Mouse (Mus musculus) kidney, postnatal 25 days (tissue): Measurements from ENCODE around the gene Ablim2.

ENCODE experiments used
- DNase-seq, 2 experiments: peaks; one replicate each; pipeline ENCODE4 v3.0.0; 2021; ENCODE audit warnings: mixed read lengths in 2 of 2

Gene Ablim2

DNA sequence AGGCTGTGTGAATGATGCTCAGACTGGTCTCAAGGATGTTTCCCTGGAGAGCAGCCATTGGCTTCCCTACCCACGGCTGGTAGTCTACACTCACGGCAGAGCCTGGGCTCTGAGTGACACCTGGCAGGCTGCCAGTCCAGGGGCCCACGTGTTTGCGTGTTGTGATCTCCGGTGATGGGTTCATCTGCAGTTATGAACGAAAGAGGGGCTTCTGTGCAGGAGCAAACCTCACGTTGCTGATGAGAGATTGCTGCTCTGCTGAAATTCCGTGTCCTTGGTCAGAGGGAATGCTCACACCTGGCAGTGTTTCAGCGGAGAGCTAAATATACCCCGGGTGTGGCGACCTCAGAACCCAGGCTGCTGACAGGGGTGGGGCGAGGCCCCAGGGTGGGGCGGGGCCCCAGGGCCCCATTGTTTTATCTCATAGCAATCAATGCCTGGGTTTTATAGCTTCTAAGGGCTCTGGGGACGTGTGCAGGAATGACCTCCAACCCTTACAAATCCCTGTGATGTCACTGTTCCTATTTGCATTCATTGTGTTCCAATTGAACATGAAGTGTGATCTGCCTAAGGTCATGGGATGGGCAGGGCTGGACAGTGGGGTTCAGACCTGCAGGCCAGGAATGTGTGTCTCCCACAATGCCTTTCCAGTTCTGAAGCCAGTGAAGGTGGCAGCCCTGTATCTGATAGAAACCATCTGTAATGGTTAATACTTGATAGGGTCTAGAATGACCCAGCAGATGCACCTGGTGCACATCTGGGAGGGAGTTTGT lies 13.4 kb downstream of the Ablim2 start:
- DNase-seq = no peak

DNA sequence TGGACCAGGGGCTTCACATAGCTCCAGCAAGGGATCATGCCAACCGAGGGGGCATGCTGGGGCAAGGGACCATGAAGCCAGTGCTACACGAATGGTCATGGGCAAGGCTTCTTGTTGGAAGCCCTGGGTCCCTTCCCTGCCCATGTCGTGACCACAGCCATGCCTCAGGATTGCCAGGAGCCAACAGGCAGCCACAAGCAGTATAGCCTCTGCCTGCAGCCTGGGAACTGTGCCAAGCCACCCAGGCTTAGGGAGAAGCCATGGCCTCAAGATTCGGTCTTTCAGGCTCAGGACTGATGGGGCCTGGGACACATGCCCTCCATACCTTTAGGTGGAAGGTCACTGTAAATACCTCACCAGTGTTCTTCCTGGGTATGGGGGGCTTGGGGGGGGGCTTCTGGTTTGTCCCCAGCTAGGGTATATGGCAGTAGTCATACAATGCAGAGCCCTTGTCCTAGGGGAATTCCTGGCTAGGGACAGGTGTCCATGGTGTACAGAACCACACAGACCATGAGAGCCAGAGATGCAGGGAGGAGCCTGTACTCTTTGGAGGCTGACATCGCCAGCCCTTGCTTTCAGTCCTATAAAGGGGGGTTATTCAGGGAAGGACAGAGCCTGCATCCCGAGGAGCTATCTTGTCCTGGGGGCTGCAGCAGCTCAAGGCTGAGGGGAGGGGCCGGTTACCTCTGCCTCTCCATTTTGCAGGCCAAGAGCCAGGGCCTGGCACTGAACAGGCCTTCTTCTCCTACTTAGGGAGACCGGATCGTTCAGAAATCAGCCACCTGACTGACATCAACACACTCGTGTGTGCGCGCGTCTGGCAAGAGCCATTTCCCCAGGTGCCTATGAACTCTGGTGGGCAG lies 15.8 kb downstream of the Ablim2 start:
- peak; percentile 55 for DNase-seq

DNA sequence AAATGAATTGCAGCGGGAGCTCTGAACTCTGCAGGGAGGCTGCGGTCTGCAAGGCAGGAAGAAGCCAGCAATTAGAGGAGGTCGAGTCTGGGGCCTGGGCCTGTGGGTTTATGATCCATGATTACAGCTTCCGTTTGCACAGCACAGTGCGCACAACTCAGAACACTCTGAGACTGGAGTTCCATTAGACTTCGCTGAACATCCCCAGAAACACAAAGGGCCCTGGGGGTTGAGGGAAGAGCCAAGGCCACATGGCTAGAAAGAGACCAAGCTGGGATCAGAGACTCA lies 16.4 kb downstream of the Ablim2 start:
- peak in 1 of 2 experiments; percentile 6 for DNase-seq

DNA sequence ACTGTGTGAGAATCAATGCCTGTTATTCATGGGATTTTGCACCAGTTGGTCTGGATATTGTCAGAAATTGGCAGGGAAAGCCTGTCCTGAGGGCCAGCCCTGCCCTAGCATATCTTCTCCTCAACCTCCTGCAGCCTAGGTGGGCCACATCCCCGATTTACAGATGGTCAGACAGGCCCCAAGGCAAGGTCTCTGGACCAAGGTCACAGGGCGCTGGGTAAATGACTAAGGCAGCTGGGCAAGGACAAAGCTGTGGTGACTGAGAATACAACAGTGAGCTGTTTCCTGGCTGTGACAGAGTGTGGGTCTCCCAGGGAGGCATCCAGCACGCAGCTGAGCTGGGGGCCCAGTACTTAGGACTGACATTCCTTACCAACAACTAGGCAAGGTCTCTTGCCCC lies 23.4 kb downstream of the Ablim2 start:
- DNase-seq = no peak

DNA sequence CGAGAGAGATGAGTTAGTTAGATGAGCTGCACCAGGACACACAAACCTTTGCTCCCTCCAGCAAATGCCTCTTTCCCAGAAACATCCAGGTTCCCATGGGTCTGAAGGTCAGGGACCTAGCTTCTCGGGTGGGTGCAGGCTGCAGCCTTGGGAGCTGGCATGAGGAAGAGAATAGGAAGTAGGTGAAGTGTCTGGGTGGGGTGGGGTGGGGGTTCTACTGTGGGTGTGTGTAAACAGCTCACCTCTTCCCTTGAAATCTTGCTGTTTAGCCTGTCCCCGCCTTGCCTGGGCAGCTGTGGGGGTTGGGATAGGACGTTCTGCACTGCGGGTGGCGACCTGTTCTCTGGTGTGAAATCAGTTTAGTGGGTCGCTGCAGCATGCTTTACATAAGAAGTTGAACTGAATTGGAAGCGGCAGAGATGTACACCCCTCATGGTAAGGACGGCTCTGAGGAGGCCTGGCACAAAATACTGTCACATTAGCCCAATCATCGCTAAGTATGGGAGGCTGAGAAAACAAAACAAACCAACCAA lies 25.0 kb downstream of the Ablim2 start:
- no peak for DNase-seq

DNA sequence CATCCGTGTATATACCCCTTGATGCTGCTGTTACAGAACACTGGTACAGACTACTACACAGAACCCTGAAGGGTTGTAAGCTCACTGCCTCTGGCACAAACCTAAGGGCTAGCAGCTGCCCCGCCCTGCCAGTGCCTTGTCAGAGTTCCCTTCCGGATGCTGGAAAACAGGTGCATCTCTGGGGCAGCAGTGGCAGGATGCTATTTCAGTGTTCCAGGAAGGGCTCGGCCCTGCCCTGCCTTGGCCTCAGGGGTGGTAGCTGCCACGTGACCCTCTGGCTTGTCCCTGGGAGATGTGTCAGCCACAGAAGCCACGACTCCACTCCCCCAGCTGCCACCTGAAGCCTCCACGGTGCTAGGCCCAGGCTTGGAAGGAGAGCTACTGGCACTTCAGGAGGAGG lies 28.2 kb downstream of the Ablim2 start:
- DNase-seq = peak in 1 of 2 experiments; percentile 40

DNA sequence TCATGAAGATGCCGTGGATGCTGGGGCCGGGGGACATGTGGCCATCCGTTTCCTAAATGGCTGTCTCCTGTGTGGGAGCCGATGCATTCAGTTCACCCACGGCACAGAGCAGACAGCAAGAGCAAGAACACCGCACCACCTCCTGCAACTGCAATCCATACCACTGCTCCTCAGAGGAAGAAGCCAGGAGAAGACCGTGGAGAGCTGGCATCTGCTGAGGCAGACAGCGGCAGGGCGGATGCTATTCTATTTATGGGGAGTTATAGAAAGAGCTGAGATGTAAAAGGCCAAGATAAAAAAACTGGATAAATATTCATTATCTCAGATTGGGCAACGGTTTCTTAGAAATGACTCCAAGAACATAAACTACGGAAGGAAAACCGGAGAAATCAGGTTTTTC lies 30.2 kb downstream of the Ablim2 start:
- DNase-seq = no peak

DNA sequence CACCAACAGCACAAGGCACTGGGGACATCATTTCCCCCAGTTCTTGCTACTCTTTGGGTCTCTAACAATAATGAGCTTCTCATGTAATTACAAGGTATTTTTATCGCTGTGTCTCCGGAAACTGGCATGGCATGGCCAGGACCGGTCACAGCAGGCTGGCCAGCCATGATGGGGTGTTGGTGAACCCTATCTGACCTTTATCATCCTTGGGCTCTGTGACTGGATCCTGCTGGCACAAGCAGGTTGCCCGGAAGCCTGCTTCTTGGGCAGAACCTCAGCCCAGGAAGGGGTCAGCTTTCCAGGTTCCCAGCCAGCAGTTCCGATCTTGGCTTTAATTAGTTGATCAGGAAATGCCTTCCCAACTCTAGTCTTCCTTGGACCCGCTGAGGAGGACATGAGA lies 31.0 kb downstream of the Ablim2 start:
- peak in 1 of 2 experiments; percentile 3 for DNase-seq

DNA sequence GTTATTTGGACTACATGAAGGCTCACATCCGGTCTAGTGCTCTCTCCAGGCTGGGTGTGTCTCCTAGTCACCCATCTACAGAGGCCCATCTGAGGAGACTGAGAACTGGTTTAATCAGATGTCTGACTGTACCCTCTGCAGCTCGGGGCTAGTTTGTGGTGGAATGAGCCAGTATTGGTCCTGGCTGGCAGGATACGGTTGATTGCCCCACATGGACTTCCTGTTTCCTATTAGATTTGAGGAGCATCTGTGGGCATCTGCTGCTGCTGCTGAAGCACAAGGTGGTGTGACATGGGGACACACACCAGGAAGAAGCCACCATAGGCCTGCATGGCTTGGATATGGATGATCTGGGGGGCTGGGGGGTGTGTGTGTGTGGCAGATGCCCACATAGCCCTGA lies 32.0 kb downstream of the Ablim2 start:
- DNase-seq = no peak

DNA sequence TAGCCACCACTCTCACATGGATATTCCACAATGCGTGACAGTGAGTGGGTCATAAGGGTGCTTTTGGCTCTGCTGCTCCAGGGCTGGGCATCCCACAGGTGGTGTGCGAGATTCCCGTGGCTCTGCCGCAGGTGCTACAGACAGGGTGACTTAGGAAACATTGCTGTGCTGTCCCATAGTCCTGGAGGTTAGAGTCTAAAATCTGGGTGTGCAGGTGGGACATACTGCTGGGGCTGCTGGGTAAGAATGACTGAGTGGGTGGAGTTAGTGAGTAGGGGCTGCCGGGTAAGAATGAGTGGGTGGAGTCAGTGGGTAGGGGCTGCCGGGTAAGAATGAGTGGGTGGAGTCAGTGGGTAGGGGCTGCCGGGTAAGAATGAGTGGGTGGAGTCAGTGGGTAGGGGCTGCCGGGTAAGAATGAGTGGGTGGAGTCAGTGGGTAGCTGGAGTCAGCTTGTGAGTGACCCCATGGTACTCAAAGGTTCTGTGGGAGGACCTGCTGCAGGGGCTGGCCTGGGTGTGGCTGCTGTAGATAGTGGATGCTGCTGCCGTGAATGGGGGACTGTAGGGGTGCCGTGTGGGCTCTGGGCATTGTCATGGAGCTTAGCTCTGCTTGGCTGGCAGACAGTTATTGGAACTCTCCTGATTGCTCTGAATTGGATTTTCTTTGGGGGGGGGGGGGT lies 32.8 kb downstream of the Ablim2 start:
- DNase-seq = no peak

DNA sequence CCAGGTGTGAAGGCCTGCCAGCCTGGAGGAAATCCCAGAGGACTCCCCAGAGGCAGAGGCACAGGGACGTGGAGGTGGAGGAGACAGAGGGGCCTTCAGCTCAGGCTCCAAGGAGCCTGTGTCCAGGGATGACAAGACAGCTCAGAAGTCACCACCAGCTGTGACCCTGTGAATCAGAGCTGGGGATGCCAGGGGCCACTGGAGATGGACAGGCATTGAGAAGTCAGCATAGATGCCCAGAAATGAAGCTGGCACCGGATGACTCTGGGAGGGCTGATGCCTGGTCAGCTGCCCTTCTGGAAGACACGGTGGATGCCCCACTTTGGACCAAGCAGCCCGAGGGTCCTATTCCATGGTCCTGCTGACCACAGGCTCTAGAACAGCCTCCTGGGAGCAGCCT lies 36.3 kb downstream of the Ablim2 start:
- DNase-seq = no peak

DNA sequence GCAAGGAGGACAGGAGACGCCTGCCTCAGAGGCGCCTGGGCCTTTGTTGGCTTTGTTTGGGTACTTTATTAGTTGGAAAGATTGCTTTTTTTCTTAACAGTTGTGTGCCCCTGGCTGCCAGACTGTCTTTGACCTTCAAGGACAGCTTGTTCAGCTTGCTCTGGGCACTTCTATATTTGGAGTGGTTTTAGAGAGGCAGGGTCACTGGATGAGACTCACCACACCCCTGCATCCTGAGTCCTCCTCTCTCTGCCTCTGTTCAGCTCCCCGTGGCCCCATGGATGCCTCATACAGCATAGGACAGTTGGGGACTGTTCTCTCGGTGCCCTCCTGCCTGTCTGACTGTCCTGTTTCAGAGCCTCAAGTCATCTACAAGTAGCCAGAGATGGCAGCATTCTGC lies 37.3 kb downstream of the Ablim2 start:
- DNase-seq = no peak

DNA sequence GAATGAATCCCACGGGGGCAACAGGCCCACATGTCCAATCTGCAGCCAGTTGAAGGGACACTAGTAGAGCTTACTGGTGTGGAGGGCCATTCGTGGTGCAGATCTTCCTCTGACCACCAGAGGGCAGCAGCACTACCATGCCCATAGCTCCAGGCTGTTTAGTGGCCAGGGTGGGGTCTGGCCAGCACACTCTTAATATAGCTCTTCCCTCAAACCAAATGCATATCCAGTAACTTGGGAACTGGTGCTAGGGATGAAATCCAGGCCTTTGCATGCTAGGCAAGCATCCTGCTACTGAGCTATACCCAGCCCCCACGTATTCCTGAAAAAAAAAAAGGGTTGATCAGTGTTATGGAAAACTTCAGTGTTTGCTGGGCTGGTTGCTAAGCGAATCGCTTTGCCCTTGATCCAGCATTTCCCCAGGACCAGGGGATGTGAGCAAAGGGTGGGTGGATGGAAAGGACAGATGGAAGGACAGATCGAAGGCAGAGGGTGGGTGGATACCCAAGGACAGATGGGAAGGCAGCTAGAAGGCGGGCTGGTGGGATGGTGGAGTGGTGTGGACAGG lies 37.9 kb downstream of the Ablim2 start:
- DNase-seq = peak; percentile 60 to 61

DNA sequence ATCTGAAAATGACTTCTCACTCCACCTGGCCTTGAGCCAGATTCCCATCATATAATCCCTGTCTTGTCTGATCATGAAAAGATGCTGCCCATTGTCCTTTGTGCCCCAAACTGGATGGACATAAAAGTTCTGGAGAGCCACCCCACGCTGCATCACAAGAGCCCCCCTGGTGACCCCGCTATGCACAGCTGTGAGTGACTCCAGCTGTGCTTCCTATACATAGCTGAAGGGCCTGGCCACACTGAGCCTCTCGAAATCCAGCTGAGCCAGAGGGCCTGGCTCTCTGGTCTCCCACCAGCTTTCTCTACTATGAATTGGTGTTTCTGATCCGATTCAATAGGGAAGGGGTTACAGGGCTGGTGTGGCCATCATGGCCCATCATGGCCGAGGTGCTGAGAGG lies 38.5 kb downstream of the Ablim2 start:
- DNase-seq = no peak

DNA sequence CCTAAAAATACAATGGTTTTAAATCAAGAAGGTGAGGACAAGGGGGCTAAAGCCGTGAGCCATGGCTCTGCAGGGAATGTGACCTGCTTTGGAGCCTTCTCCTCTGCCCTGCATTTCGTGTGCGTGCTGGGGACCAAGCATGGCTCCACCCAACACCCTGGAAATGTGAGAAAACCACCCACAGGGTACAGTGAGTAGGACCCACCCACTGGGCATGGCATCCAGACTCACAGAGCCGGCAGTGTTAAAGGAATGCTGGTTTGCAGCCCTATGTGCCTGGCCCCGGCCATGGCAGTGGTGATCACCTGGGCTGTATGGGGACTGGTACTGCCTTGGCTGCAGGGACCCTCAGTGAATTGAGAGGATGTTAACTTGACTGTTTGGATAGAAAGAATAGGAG lies 41.4 kb downstream of the Ablim2 start:
- no peak for DNase-seq

DNA sequence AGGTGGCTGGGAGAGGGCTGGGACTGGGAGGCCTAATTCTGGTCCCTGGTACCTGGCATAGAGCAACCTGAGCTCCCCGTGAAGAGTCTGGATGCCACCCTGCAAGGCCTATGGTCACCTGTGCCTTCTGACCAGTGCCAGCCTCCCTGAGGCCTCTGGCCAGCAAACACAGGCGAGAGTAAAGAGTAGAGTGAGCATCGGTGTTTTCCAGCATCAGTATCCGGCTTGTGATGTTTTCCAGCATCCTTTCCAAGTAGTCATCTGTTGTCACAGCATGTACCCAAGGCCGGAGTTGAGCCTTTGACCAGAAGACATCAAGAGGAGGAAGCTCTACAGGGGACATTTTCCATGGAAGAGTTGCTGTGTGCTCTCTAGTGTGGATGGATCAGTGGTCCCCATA lies 45.7 kb downstream of the Ablim2 start:
- DNase-seq = no peak

DNA sequence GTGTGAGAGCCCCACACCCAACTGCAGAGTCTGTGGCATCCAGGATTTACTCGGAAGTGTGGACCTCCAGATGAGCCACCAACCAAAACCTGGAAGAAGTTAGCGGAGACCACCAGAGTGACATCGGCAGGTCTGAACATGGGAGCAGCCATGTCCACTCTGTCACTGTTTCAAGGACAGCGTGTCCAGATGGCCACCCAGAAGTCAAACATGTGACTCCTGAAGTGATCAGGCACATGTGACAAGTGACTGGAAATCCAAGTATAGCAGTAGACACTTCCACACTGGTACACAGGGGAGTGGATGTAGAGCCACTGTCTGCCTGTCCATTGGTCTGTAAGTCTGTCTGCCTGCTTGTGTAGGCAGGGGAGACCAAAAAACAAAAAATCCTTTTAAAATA lies 47.0 kb downstream of the Ablim2 start:
- no peak for DNase-seq

DNA sequence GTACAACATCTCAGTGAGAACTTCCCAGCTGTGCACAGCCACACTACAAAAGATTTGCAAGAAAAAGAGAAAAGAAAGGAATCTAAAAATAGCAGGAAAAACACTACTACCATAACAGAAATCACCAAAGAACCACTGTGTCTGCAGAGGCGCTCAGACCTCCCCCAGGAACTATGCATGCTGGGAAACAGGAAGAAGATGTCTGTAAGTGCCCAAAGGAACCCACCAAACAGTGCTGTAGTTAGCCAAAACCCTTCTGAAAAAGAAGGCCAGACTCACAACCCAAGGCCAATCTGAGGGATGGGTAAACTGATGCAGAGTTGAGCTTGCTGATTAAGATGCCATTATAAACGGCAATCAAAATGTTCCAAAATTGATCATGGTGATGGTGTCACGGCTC lies 47.5 kb downstream of the Ablim2 start:
- DNase-seq = no peak

DNA sequence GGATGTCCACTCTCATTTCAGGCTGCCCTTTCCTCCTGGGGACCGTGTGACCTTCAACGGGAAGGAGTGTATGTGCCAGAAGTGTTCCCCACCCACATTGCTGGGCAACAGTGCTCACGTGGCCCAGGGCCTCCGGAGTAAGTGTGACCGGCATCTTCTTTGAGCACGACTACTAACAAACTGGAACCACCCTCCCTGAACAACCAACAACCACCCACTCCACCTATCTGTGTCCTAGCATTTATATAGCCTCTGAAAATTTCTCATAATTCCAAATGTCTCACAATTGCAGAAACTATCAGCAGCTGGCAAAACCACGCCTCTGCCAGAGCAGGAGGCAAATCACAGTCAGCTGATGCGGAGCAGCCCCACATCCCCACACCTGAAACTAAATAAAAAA lies 49.3 kb downstream of the Ablim2 start:
- DNase-seq = no peak

DNA sequence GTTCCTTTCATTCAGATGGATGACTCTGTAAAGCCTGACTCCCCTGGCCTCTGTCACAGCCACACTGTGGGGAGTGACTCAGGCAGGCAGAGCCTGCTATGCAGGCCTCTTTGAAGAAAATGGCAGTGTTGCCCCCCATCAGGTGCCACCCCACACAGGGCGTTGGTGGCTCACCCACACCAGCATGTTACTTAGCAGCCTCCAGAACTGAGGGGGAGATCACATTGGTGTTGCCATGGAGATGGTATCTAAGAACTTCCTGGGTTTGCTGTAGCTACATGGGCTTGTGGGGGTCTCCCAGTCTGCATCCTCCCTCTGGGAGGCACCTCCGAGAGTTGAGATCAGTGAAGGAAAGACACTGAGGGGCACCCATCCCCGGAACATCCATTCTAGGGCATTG lies 52.8 kb downstream of the Ablim2 start:
- DNase-seq = no peak

DNA sequence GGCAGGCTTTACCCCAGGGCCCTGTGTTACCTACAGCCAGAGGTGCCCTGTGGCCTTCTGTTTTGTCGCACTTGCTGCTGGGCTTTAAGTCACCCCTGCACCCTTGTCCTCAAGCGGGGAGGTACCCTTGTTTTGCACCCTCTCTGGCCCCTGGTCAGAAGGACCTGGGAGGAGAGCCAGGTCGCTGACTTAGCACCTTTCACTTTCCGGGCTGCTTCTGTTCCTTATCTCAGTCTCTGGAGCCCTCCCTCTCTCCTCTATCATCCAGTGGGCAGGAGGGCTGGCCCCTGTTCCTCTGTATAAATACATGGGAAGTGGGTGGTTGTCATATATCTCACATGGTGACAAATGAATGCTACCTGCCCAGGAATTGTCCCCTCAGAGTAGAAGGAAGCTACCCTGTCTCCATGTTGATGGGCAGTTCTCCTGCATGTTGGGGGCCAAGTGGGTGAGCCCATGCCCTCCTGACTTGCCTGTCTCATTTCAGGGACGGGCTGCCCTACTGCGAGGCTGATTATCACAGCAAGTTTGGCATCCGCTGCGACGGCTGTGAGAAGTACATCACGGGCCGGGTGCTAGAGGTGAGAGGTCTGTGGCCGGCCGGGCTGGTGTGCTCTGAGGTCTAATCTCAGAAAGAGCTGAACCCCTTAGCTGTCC lies 54.1 kb downstream of the Ablim2 start:
- no peak for DNase-seq

DNA sequence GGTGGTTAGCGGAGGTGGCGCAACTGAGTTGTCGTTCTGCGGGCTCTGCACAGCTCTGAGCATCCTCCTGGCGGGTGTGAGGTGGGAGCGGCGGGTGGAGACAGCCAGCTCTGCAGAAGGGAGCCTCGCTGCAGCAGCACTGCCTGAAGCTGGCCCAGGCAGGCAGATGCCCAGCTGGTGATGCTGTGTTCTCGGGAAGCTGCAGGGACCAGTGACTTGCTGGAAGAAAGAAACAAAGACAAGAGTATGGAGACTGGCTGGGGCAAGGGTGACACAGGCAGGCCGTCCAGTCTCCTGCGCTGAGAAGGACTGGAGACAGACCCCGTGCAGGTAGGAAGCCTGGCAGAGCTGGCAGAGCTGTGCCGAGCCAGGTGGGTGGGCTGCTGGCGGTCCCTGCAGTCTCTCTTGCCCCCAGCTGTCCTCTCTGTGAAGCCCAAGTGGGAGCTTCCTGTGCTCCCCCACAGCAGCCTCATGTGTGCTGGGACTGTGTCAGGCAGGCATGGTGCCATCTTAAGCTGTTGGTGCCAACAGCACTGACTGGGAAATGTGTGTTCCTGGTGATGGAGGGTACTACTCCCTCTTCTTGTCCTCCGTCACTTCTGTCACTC lies 56.8 kb downstream of the Ablim2 start:
- DNase-seq = no peak
